Mouse (Mus musculus): ENCODE measurements around the gene Acp2.

Acp2 gene

GRCm38 (mm10) chr2:91182405-91183147 lies 20.1 kb upstream of the Acp2 start:
- no peaks in the 10 kb centered on the region for H3K27me3 ChIP-seq (ENCODE audit: control insufficient read depth, insufficient read depth, low read length, poor library complexity, severe bottlenecking)
- H3K36me3 ChIP-seq (ENCODE audit: control insufficient read depth, insufficient read depth, low read length, poor library complexity, severe bottlenecking): peaks cover 6% of the 10 kb centered on the region
- peak; percentile 86 for DNase-seq (ENCODE audit: low read depth, low spot score)

GRCm38 (mm10) chr2:91183148-91183513 lies 19.6 kb upstream of the Acp2 start:
- Histone ChIP-seq H3K27me3 (ENCODE audit: control insufficient read depth, insufficient read depth, low read length, poor library complexity, severe bottlenecking) (no peaks in the 10 kb centered on the region), H3K36me3 (ENCODE audit: control insufficient read depth, insufficient read depth, low read length, poor library complexity, severe bottlenecking) (peaks cover 2% of the 10 kb centered on the region; the same call in 1 of the 2 replicates)
- peak; percentile 99 for DNase-seq (ENCODE audit: low read depth, low spot score)

- Histone ChIP-seq H3K27me3 (ENCODE audit: control insufficient read depth, insufficient read depth, low read length, poor library complexity, severe bottlenecking) (no peaks in the 10 kb centered on the region), H3K36me3 (ENCODE audit: control insufficient read depth, insufficient read depth, low read length, poor library complexity, severe bottlenecking) (0 out of 2 replicates have a peak, but pooled peaks cover 2% of the 10 kb centered on the region)
- DNase-seq (ENCODE audit: low read depth, low spot score): peak; percentile 80
Observed at GRCm38 (mm10) chr2:91183711-91184405, 18.8 kb upstream of the Acp2 start, which contains the start of gene Madd. Gene Madd, minus strand, starts transcription at chr2:91183837.

GRCm38 (mm10) chr2:91186208-91186607 lies 16.5 kb upstream of the Acp2 start:
- H3K27me3 ChIP-seq (ENCODE audit: control insufficient read depth, insufficient read depth, low read length, poor library complexity, severe bottlenecking): no peaks in the 10 kb centered on the region
- DNase-seq (ENCODE audit: low read depth, low spot score): no peak
- H3K36me3 ChIP-seq (ENCODE audit: control insufficient read depth, insufficient read depth, low read length, poor library complexity, severe bottlenecking): no peaks in the 10 kb centered on the region

- Histone ChIP-seq H3K27me3 (ENCODE audit: control insufficient read depth, insufficient read depth, low read length, poor library complexity, severe bottlenecking) (no peaks in the 10 kb centered on the region), H3K36me3 (ENCODE audit: control insufficient read depth, insufficient read depth, low read length, poor library complexity, severe bottlenecking) (no peaks in the 10 kb centered on the region)
- no peak for DNase-seq (ENCODE audit: low read depth, low spot score)
Observed at GRCm38 (mm10) chr2:91187431-91187830, 15.3 kb upstream of the Acp2 start.

GRCm38 (mm10) chr2:91190501-91190900 lies 12.2 kb upstream of the Acp2 start:
- Histone ChIP-seq H3K36me3 (ENCODE audit: control insufficient read depth, insufficient read depth, low read length, poor library complexity, severe bottlenecking) (no peaks in the 10 kb centered on the region), H3K27me3 (ENCODE audit: control insufficient read depth, insufficient read depth, low read length, poor library complexity, severe bottlenecking) (no peaks in the 10 kb centered on the region)
- DNase-seq (ENCODE audit: low read depth, low spot score): peak; percentile 34

- DNase-seq (ENCODE audit: low read depth, low spot score): peak; percentile 70
- H3K36me3 ChIP-seq (ENCODE audit: control insufficient read depth, insufficient read depth, low read length, poor library complexity, severe bottlenecking): no peaks in the 10 kb centered on the region
Observed at GRCm38 (mm10) chr2:91194624-91195332, 7.9 kb upstream of the Acp2 start.

GRCm38 (mm10) chr2:91196577-91197001 lies 6.1 kb upstream of the Acp2 start:
- H3K36me3 ChIP-seq (ENCODE audit: control insufficient read depth, insufficient read depth, low read length, poor library complexity, severe bottlenecking): no peaks in the 10 kb centered on the region
- no peak for DNase-seq (ENCODE audit: low read depth, low spot score)

More at GRCm38 (mm10) chr2:91194624-91195332, 7.9 kb upstream of the Acp2 start:
- no peaks in the 10 kb centered on the region for H3K27me3 ChIP-seq (ENCODE audit: control insufficient read depth, insufficient read depth, low read length, poor library complexity, severe bottlenecking)

GRCm38 (mm10) chr2:91198888-91199287 lies 3.8 kb upstream of the Acp2 start:
- no peaks in the 10 kb centered on the region for H3K27me3 ChIP-seq (ENCODE audit: control insufficient read depth, insufficient read depth, low read length, poor library complexity, severe bottlenecking)
- no peaks in the 10 kb centered on the region for H3K36me3 ChIP-seq (ENCODE audit: control insufficient read depth, insufficient read depth, low read length, poor library complexity, severe bottlenecking)
- no peak for DNase-seq (ENCODE audit: low read depth, low spot score)

More at GRCm38 (mm10) chr2:91196577-91197001, 6.1 kb upstream of the Acp2 start:
- no peaks in the 10 kb centered on the region for H3K27me3 ChIP-seq (ENCODE audit: control insufficient read depth, insufficient read depth, low read length, poor library complexity, severe bottlenecking)

- Histone ChIP-seq H3K36me3 (ENCODE audit: control insufficient read depth, insufficient read depth, low read length, poor library complexity, severe bottlenecking) (peaks cover 2% of the 10 kb centered on the region; the same call in 1 of the 2 replicates), H3K27me3 (ENCODE audit: control insufficient read depth, insufficient read depth, low read length, poor library complexity, severe bottlenecking) (no peaks in the 10 kb centered on the region)
- no peak for DNase-seq (ENCODE audit: low read depth, low spot score)
Observed at GRCm38 (mm10) chr2:91202972-91203656, 429 bp downstream of the Acp2 start.

- DNase-seq (ENCODE audit: low read depth, low spot score): no peak
- Histone ChIP-seq H3K36me3 (ENCODE audit: control insufficient read depth, insufficient read depth, low read length, poor library complexity, severe bottlenecking) (peaks cover 6% of the 10 kb centered on the region; the same call in 1 of the 2 replicates), H3K27me3 (ENCODE audit: control insufficient read depth, insufficient read depth, low read length, poor library complexity, severe bottlenecking) (no peaks in the 10 kb centered on the region)
Observed at GRCm38 (mm10) chr2:91206254-91206775, 3.6 kb downstream of the Acp2 start.

- Histone ChIP-seq H3K27me3 (ENCODE audit: control insufficient read depth, insufficient read depth, low read length, poor library complexity, severe bottlenecking) (no peaks in the 10 kb centered on the region), H3K36me3 (ENCODE audit: control insufficient read depth, insufficient read depth, low read length, poor library complexity, severe bottlenecking) (peaks cover 9% of the 10 kb centered on the region)
- DNase-seq (ENCODE audit: low read depth, low spot score): peak; percentile 23
Observed at GRCm38 (mm10) chr2:91213311-91213710, 10.6 kb downstream of the Acp2 start.

- no peaks in the 10 kb centered on the region for H3K27me3 ChIP-seq (ENCODE audit: control insufficient read depth, insufficient read depth, low read length, poor library complexity, severe bottlenecking)
- DNase-seq (ENCODE audit: low read depth, low spot score): no peak
- H3K36me3 ChIP-seq (ENCODE audit: control insufficient read depth, insufficient read depth, low read length, poor library complexity, severe bottlenecking): peaks cover 3% of the 10 kb centered on the region; the same call in 1 of the 2 replicates
Observed at GRCm38 (mm10) chr2:91217032-91217431, 14.3 kb downstream of the Acp2 start.

GRCm38 (mm10) chr2:91220501-91220900 lies 17.8 kb downstream of the Acp2 start:
- Histone ChIP-seq H3K27me3 (ENCODE audit: control insufficient read depth, insufficient read depth, low read length, poor library complexity, severe bottlenecking) (no peaks in the 10 kb centered on the region), H3K36me3 (ENCODE audit: control insufficient read depth, insufficient read depth, low read length, poor library complexity, severe bottlenecking) (0 out of 2 replicates have a peak, but pooled peaks cover 1% of the 10 kb centered on the region)
- DNase-seq (ENCODE audit: low read depth, low spot score): no peak

Measured in splenic B cell, adult 2 months (primary cell).